Mouse (Mus musculus): ENCODE results near the gene Rnase2b. TPM values are rescaled to one million over a fixed set of nuclear protein-coding genes. Genes with fewer than 3 reads are reported as not detected.
"Not testable (repeated sequence)": the region's sequence is repeated elsewhere in the genome, so short reads cannot be mapped to it uniquely, and the experiment has no call there.

Gene Rnase2b
- not detected in 2 replicates for polyA plus RNA-seq (2016; fragmentation: Nextera tagmentation; extraction: Ambion mirVana)

GRCm38 (mm10) chr14:51161976-51162375, at the start of gene Rnase2b:
TSS of gene Rnase2b (plus strand) at chr14:51162260.
- H3K9me3 ChIP-seq; H3K4me2 ChIP-seq (replicated peaks); H3K4me1 ChIP-seq; H3K27me3 ChIP-seq (replicated peaks); H3K27ac ChIP-seq; H3K9ac ChIP-seq; ATAC-seq (ENCODE audit: low FRiP score, low read depth); H3K4me3 ChIP-seq; H3K36me3 ChIP-seq: not testable (repeated sequence)
- WGBS, result 97% methylated on average over 3 of the region's 3 CpGs

GRCm38 (mm10) chr14:51113476-51113875, 48.6 kb upstream of the Rnase2b start:
- no peak overlapping the region for H3K9ac ChIP-seq
- no peak overlapping the region for H3K27ac ChIP-seq
- no peaks in the 10 kb centered on the region for H3K4me1 ChIP-seq
- no peak for ATAC-seq (ENCODE audit: low FRiP score, low read depth)
- H3K9me3 ChIP-seq, result no peaks in the 10 kb centered on the region; the same call in 1 of the 2 replicates
- no peak overlapping the region for H3K4me3 ChIP-seq
- H3K27me3 ChIP-seq (replicated peaks), result no peaks in the 10 kb centered on the region
- H3K36me3 ChIP-seq, result no peaks in the 10 kb centered on the region
- no peak overlapping the region for H3K4me2 ChIP-seq (replicated peaks)
- 41% methylated on average over 9 of the region's 9 CpGs for WGBS

- Histone ChIP-seq H3K4me3 (no peak within 1 kb of the TSS), H3K4me1 (no peaks in the 10 kb centered on the region), H3K27ac (no peak within 1 kb of the TSS), H3K9ac (no peak within 1 kb of the TSS), H3K9me3 (no peaks in the 10 kb centered on the region; the same call in 1 of the 2 replicates), H3K4me2 (replicated peaks) (no peak within 1 kb of the TSS), H3K36me3 (no peaks in the 10 kb centered on the region), H3K27me3 (replicated peaks) (no peaks in the 10 kb centered on the region)
- ATAC-seq (ENCODE audit: low FRiP score, low read depth), result no peak
- WGBS, result 56% methylated on average over 12 of the region's 12 CpGs
Measured at GRCm38 (mm10) chr14:51113916-51114560, 48.0 kb upstream of the Rnase2b start, which contains the start of gene Eddm3b. TSS of gene Eddm3b (plus strand) at chr14:51114426.

GRCm38 (mm10) chr14:51125684-51126083, 36.4 kb upstream of the Rnase2b start:
- Histone ChIP-seq H3K9me3 (no peaks in the 10 kb centered on the region), H3K4me3 (no peak overlapping the region)
- WGBS, result 83% methylated on average over 6 of the region's 6 CpGs

GRCm38 (mm10) chr14:51127648-51128258, 34.3 kb upstream of the Rnase2b start:
- no peaks in the 10 kb centered on the region for H3K9me3 ChIP-seq
- H3K4me2 ChIP-seq (replicated peaks), result no peak overlapping the region
- no peak overlapping the region for H3K27ac ChIP-seq
- no peak for ATAC-seq (ENCODE audit: low FRiP score, low read depth)
- no peaks in the 10 kb centered on the region for H3K4me1 ChIP-seq
- H3K9ac ChIP-seq, result no peak overlapping the region
- H3K27me3 ChIP-seq (replicated peaks), result no peaks in the 10 kb centered on the region
- H3K4me3 ChIP-seq, result no peak overlapping the region
- H3K36me3 ChIP-seq, result no peaks in the 10 kb centered on the region
- WGBS, result 75% methylated on average over 2 of the region's 2 CpGs

More at GRCm38 (mm10) chr14:51125684-51126083, 36.4 kb upstream of the Rnase2b start:
- Histone ChIP-seq H3K27me3 (replicated peaks) (no peaks in the 10 kb centered on the region), H3K4me1 (no peaks in the 10 kb centered on the region), H3K9ac (no peak overlapping the region), H3K27ac (no peak overlapping the region), H3K4me2 (replicated peaks) (no peak overlapping the region), H3K36me3 (no peaks in the 10 kb centered on the region)
- no peak for ATAC-seq (ENCODE audit: low FRiP score, low read depth)

GRCm38 (mm10) chr14:51128775-51129623, 33.1 kb upstream of the Rnase2b start:
- no peak for ATAC-seq (ENCODE audit: low FRiP score, low read depth)
- Histone ChIP-seq H3K4me1 (no peaks in the 10 kb centered on the region), H3K9ac (no peak overlapping the region), H3K4me3 (no peak overlapping the region), H3K36me3 (no peaks in the 10 kb centered on the region), H3K27ac (no peak overlapping the region), H3K9me3 (no peaks in the 10 kb centered on the region), H3K4me2 (replicated peaks) (no peak overlapping the region), H3K27me3 (replicated peaks) (no peaks in the 10 kb centered on the region)
- 90% methylated on average over 9 of the region's 9 CpGs for WGBS

GRCm38 (mm10) chr14:51129624-51129975, 32.5 kb upstream of the Rnase2b start:
- Histone ChIP-seq H3K4me2 (replicated peaks) (no peak overlapping the region), H3K27ac (no peak overlapping the region), H3K27me3 (replicated peaks) (no peaks in the 10 kb centered on the region), H3K4me3 (no peak overlapping the region), H3K9me3 (no peaks in the 10 kb centered on the region), H3K9ac (no peak overlapping the region), H3K36me3 (no peaks in the 10 kb centered on the region), H3K4me1 (no peaks in the 10 kb centered on the region)
- whole genome bisulfite sequencing, result 78% methylated on average over 4 of the region's 4 CpGs
- no peak for ATAC-seq (ENCODE audit: low FRiP score, low read depth)

GRCm38 (mm10) chr14:51130315-51130940, 31.6 kb upstream of the Rnase2b start:
- no peak for ATAC-seq (ENCODE audit: low FRiP score, low read depth)
- Histone ChIP-seq H3K4me2 (replicated peaks) (no peak overlapping the region), H3K4me3 (no peak overlapping the region), H3K4me1 (no peaks in the 10 kb centered on the region), H3K27ac (no peak overlapping the region), H3K9ac (no peak overlapping the region), H3K27me3 (replicated peaks) (no peaks in the 10 kb centered on the region), H3K9me3 (no peaks in the 10 kb centered on the region), H3K36me3 (no peaks in the 10 kb centered on the region)
- WGBS, result 95% methylated on average over 9 of the region's 9 CpGs

GRCm38 (mm10) chr14:51131086-51131815, 30.8 kb upstream of the Rnase2b start:
- Histone ChIP-seq H3K27ac (no peak overlapping the region), H3K4me1 (no peaks in the 10 kb centered on the region), H3K9ac (no peak overlapping the region), H3K36me3 (no peaks in the 10 kb centered on the region), H3K4me2 (replicated peaks) (no peak overlapping the region), H3K27me3 (replicated peaks) (no peaks in the 10 kb centered on the region), H3K4me3 (no peak overlapping the region), H3K9me3 (no peaks in the 10 kb centered on the region)
- 82% methylated on average over 7 of the region's 7 CpGs for WGBS
- no peak for ATAC-seq (ENCODE audit: low FRiP score, low read depth)

GRCm38 (mm10) chr14:51132372-51132771, 29.7 kb upstream of the Rnase2b start:
- 95% methylated on average over 4 of the region's 4 CpGs for WGBS
- H3K4me3 ChIP-seq, result no peak overlapping the region
- no peak overlapping the region for H3K4me2 ChIP-seq (replicated peaks)
- H3K4me1 ChIP-seq, result no peaks in the 10 kb centered on the region
- H3K9ac ChIP-seq, result no peak overlapping the region
- H3K27ac ChIP-seq, result no peak overlapping the region
- no peak for ATAC-seq (ENCODE audit: low FRiP score, low read depth)
- H3K27me3 ChIP-seq (replicated peaks), result no peaks in the 10 kb centered on the region
- H3K36me3 ChIP-seq, result no peaks in the 10 kb centered on the region
- no peaks in the 10 kb centered on the region for H3K9me3 ChIP-seq

- 80% methylated on average over 2 of the region's 2 CpGs for WGBS
- no peak overlapping the region for H3K9ac ChIP-seq
- H3K4me2 ChIP-seq (replicated peaks), result no peak overlapping the region
- no peaks in the 10 kb centered on the region for H3K9me3 ChIP-seq
- no peak overlapping the region for H3K4me3 ChIP-seq
- no peaks in the 10 kb centered on the region for H3K36me3 ChIP-seq
- H3K27me3 ChIP-seq (replicated peaks), result no peaks in the 10 kb centered on the region
- ATAC-seq (ENCODE audit: low FRiP score, low read depth), result no peak
- no peaks in the 10 kb centered on the region for H3K4me1 ChIP-seq
- no peak overlapping the region for H3K27ac ChIP-seq
Measured at GRCm38 (mm10) chr14:51140342-51140741, 21.7 kb upstream of the Rnase2b start.

Measured in neural tube, embryonic 12.5 days (tissue).